Mouse (Mus musculus) lung, adult 2 months (tissue): ENCODE data around the gene Hist2h3b.

Experiments used
- CTCF ChIP-seq: fragments of 200-500 bp; IDR thresholded peaks from 2 replicates; pipeline ENCODE4 v1.5.1; 2011; ENCODE audit warnings: mild to moderate bottlenecking, low read length, control low read depth; ENCODE audit not compliant: insufficient read depth
- POLR2A ChIP-seq: fragments of 200-500 bp; IDR thresholded peaks from 2 replicates; pipeline ENCODE4 v1.6.1; 2011; ENCODE audit warnings: low read depth, mild to moderate bottlenecking, control low read depth, low read length, borderline replicate concordance; ENCODE audit errors: extremely low read depth

GRCm38 (mm10) chr3:96236834-96237334 is 31.6 kb upstream of the Hist2h3b start:
- TF ChIP-seq POLR2A (no peak), CTCF (no peak)
